Mouse (Mus musculus): Measurements from ENCODE around the gene Alox12.

The Alox12 gene

DNA sequence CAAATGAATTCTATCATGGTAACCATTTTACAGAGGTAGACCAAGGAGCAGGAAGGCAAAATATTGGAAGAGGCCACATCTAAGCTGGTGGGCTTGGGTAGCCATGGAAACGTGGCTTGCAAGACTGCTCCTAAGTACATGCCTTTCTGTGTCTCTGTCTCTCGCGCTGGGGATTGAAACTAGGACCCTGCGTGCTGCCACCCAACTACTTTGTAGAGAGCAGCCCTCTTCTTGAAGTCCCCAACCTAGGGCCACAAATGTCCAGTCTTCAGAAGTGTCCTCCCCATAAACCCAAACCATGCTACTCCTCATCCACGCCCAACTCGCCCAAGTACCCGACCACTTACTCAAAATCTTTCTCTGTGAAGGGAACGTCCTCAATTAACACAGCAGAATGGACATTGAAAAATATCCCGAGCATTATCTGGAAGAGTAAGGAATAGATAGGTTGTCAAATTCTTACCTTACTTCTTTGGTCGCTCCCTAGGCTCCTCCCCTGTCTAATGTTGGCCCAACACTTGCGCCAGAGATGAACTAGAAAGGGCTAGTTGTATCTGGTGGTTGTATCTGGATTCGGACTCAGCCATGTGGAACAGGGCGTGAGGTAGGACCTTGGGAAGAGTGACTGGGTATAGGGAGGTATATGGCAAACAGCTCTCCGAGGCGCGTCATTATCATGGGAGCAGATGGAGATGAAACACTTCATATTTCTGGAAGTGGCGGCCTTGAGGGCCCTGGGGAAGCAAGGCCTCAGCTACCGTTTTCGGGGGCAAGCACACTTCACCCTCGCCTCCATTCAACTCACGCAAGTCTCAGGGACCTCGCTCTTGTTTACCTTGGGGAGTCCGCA is 16.3 kb downstream of the Alox12 start:
- DNase-seq = no peak

GRCm38 (mm10) chr11:70237457-70238167 is 17.5 kb downstream of the Alox12 start, which contains the start of gene 0610010K14Rik:
0610010K14Rik (minus strand) TSS chr11:70237914.
- peak; percentile 98 for DNase-seq

GRCm38 (mm10) chr11:70236717-70237116 is 18.4 kb downstream of the Alox12 start:
- DNase-seq = no peak

DNA sequence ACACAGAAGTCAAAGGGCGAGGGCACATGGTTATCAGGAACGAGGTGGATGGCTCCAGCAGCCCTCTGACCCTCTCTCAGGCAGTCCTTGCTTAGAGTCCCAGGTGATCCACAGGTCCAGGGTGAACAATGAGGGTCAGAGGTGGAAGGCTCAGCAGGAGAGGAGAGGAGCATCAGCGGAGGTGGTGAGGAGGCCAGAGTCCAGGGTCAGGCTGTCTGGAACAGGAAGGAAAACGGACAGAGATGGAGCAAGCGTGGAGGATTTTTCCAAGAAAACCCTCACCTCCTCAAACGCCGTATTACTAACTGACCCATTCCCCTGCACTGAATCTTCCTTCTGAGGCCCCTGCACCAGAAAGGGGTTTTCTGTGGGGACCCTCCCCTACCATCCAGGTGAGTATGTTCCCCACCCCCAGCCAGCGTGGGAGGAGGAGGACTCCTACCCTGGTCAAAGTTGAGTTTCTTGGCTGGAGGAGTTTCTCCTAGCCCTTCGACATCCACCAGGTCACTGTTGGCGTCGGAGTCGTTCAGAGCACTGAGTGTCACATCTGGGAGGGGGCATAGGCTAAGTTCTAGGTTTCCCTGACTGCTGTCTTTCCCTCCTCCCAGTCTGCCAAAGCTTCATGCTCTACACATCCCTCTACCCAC is 19.8 kb downstream of the Alox12 start:
- no peak for DNase-seq

DNA sequence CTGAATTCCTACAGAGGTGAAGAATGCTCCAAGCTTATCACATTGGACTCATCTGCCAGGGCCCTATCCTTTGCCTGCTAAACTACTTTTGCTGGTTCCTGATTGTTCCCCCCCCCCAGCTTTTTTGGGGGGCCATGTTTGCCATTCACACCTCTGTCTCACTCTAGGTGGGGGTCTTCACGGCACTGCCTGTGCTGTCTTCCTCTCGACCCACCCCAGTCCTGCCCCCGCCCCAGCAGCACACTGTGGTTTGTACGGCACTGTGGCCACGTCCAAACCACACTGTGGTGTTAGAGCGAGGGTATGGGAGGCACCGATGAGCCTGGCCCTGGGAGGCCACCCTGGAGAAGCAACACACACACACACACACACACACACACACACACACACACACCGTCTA is 20.7 kb downstream of the Alox12 start:
- no peak for DNase-seq

GRCm38 (mm10) chr11:70234037-70234436 is 21.1 kb downstream of the Alox12 start:
- DNase-seq = no peak

DNA sequence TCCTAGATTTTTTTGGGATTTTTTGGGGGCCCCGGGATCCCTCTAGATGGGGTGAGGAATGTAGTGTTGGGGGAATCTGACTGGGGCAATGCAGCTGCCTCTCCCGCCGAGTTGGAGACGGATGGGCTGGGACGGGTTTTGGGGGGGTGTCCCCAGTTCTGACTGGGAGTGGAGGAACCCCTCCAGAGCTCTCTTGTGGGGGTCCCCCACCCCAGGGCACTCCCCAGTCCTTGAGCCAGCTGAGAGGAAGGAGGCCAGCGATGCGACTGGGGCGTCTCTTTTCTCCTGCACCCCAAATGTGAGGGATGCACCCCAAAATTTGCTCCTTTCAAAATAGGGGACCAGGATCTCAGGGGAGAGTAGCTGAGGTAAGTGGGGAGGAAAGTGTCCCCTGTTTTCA is 22.1 kb downstream of the Alox12 start:
- DNase-seq = no peak

GRCm38 (mm10) chr11:70232546-70232945 is 22.6 kb downstream of the Alox12 start:
- DNase-seq = no peak

DNA sequence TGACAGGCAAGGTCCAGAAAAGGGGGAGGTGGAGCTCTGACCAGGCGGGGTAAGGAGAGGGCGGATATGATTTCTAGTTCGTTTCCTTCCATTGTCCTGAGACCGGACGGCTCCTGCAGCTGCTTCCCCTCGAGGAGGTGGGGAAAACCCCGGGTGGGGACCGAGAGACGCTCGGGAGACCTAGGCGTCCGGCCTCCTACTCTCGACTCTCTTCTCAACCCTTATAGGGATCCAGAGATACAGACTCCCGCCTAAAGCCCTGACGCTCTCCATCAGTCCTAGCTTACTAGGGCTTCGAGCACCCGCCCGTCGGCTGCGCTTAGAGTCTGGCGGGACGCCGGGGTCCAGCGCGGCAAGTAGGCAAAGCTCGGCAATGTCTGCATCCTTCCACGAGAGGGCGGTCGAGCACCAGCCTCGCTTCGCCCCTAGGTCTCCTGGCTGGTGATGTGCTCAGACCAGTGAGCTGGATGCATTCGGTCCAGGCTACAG is 24.9 kb downstream of the Alox12 start:
- DNase-seq = peak; percentile 86

DNA sequence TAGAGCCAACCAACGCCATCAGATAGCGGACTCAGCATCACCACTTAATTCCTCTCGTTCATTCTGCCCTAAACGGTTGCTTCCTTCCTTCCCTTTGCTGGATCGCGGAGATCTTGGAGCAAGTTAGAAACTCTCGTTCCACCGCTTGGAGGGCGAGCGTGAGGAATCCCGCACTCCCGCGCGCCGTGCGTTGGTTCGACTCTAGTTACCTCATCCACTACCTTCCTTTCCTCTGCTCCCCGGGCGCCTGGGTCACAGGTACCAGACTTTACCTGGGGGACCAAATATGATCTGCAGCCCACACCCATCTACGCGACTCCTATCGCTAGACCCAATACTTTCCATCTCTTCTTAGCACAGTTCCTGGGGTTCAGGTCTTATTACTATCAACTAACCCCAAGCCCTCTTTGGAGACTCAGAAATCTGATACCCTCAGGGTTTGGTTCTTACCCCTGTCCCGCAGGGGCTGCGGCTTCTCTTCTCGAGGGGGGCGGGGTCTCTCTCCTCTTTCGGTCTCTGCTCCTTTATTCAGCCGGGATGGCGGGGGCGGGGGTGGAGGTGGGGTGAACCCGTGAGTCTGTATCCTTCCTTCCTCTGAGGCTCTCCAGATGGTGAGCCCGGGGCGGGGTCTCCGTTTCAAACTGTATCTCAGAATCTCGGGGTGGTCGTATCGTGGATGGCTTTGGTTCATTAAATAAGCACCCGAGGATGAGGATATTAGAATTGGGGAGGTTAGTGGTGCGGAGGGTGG is 25.7 kb downstream of the Alox12 start, which contains the start of gene Bcl6b:
Gene Bcl6b, minus strand, starts transcription at position 539 of the 751 bp plus-strand sequence.
- peak; percentile 36 for DNase-seq

DNA sequence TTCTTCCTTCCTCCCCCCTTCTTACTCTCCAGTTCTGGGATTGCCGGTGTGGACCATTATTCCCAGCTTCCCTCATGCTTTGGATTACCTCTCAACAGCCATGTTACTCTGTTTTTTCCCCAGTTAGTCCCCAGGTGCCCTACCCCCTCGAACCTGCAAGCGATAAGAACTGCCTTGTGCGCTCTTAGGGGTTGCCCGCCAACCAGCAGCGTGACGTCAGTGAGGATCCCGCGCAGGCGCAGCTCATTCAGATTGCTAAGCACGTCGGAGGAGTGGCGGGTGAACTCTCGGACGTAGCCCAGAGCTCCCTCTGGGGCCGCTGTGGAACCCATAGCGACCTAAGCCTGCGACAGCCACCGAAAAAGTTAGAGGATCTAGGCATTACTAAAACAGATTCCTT is 26.3 kb downstream of the Alox12 start:
- peak; percentile 87 for DNase-seq

- no peak for DNase-seq
Measured at GRCm38 (mm10) chr11:70227661-70228245, 27.4 kb downstream of the Alox12 start.

DNA sequence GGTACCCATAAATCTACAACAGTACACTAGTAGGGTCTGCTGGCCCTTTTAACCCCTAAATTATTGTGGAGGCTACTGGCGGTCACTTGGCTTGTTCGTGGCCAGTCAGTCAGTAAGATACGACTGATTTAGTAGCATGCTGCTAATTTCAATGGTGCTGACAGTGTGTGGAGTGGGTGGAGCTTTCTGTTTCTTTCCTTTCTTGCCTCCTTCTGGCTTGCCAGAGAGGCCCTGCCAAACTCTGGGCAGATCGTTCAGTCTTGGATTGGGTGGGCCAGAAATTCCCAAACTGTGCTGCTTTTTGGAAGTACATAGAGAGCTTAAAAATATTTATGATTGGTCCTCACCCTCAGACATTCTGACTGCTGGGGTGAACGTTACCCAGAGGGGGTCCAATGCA is 28.0 kb downstream of the Alox12 start:
- DNase-seq = no peak

- no peak for DNase-seq
Measured at GRCm38 (mm10) chr11:70226602-70226890, 28.6 kb downstream of the Alox12 start.

GRCm38 (mm10) chr11:70225798-70226601 is 29.2 kb downstream of the Alox12 start:
- DNase-seq = no peak

- DNase-seq = no peak
Measured at GRCm38 (mm10) chr11:70223724-70224123, 31.4 kb downstream of the Alox12 start.

DNA sequence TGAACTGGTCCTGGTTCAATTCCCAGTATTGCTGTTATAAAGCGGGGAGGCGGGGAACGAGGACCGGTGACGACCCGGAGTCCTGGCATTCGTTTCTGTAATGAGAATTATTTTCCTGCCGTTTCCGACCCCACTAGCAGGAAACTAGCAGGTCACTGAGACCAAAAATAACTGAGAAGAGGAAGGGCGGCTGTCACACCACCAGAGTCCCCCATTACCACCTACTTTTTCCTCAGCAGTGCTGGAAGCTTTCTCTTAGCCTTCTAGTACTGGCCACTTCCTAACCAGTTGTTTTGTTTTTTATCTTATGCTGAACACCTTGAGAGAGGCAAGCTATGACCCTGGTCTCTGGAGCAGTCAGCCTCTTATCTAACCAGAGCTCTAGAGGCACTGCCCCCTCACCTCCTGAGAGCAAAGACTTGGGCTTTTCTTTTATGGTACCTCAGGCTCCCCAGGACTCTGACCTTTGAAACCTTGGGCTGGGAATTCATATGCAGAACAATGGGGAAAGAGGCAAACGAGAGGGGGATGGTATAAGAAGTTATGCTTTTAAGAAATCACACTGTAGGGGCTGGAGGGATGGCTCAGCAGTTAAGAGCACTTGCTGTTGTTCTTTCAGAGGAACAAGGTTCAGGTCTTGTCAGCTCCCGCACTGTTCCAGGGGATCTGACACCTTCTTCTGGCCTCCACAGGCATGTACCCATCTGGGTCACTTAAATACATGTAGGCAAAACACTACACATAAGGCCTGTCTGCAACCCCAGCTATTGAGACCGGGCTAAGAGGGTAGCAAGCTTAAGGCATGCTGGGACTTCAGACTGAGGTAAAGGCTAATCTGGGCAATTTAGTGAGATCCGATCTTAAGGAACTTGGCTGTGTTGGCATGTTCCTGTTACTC is 33.3 kb downstream of the Alox12 start:
- no peak for DNase-seq

- DNase-seq = peak; percentile 93
Measured at GRCm38 (mm10) chr11:70220731-70221602, 34.2 kb downstream of the Alox12 start, which contains the start of gene Slc16a13. Slc16a13 (minus strand) TSS chr11:70221064.

GRCm38 (mm10) chr11:70220323-70220722 is 34.8 kb downstream of the Alox12 start:
- DNase-seq = no peak
